Mouse (Mus musculus): ENCODE measurements around the gene Mapk8ip3. TPM values are rescaled to one million over a fixed set of nuclear protein-coding genes. Genes with fewer than 3 reads are reported as not detected.
A peak's percentile ranks its signal among the peaks of the same experiment; 100 is the strongest.

Gene Mapk8ip3
- polyA plus RNA-seq, 1 experiment from 2014 or later: 4.5 TPM

GRCm38 (mm10) chr17:24850065-24850772, 86.6 kb downstream of the Mapk8ip3 start, which contains the start of gene Fahd1:
TSS of gene Fahd1 (minus strand) at chr17:24850364.
- H3K36me3 ChIP-seq (replicated peaks; ENCODE audit: insufficient read depth, low read length): peaks cover 23% of the 10 kb centered on the region
- ATAC-seq: peak; percentile 91

DNA sequence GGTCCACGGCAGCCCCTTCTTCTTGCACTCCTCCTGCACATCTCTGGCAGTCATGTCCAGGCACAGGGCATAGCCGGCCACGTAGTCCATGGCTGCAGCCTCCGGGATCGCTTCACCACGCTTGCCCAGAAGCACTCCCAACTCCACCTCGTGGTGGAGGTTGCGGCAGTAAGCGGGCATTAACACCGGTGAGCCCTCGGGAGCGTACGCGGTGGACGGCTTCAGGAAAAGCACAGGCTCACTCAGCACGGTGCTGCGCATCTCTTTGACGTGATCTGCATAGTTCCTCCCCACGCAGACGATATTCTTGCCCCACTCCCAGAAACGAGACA, 87.1 kb downstream of the Mapk8ip3 start:
- TF ChIP-seq CTCF (IDR thresholded peaks at IDR 0.05; ENCODE audit: low read depth): peak; percentile 58
- no peak for TF ChIP-seq EP300 (IDR thresholded peaks at IDR 0.05; ENCODE audit: low read depth)
- H3K4me2 ChIP-seq (ENCODE audit: low read depth, low read length): peak overlapping the region; percentile 84
- H3K27me3 ChIP-seq (ENCODE audit: insufficient read depth, low read length): no peaks in the 10 kb centered on the region
- DNase-seq (no peak), ATAC-seq (peak; percentile 30)
- WGBS (ENCODE audit: insufficient replicate concordance): under 1% methylated on average over 21 of the region's 21 CpGs
- H3K4me3 ChIP-seq (ENCODE audit: low read depth, low read length): peak overlapping the region; percentile 95
- peak overlapping the region; percentile 89 for H3K9ac ChIP-seq (replicated peaks)
- peaks cover 22% of the 10 kb centered on the region for H3K4me1 ChIP-seq (ENCODE audit: insufficient read depth)
- no peaks in the 10 kb centered on the region for H3K9me3 ChIP-seq (ENCODE audit: low read length)
- H3K27ac ChIP-seq (ENCODE audit: low read depth): peak overlapping the region; percentile 97
- H3K36me3 ChIP-seq (replicated peaks; ENCODE audit: insufficient read depth, low read length): peaks cover 20% of the 10 kb centered on the region

More at GRCm38 (mm10) chr17:24850065-24850772, 86.6 kb downstream of the Mapk8ip3 start, which contains the start of gene Fahd1:
- no peaks in the 10 kb centered on the region for H3K9me3 ChIP-seq (ENCODE audit: low read length)
- H3K4me3 ChIP-seq (ENCODE audit: low read depth, low read length): peak within 1 kb of the TSS; percentile 95
- under 1% methylated on average over 53 of the region's 58 CpGs for WGBS (ENCODE audit: insufficient replicate concordance)
- peak; percentile 97 for DNase-seq
- peak within 1 kb of the TSS; percentile 95 for H3K9ac ChIP-seq (replicated peaks)
- H3K27ac ChIP-seq (ENCODE audit: low read depth): peak within 1 kb of the TSS; percentile 97
- peaks cover 22% of the 10 kb centered on the region for H3K4me1 ChIP-seq (ENCODE audit: insufficient read depth)
- H3K4me2 ChIP-seq (ENCODE audit: low read depth, low read length): peak within 1 kb of the TSS; percentile 84
- TF ChIP-seq CTCF (IDR thresholded peaks at IDR 0.05; ENCODE audit: low read depth) (peak; percentile 37), EP300 (IDR thresholded peaks at IDR 0.05; ENCODE audit: low read depth) (peak; percentile 79; the same call in 1 of the 2 replicates)
- H3K27me3 ChIP-seq (ENCODE audit: insufficient read depth, low read length): no peaks in the 10 kb centered on the region

DNA sequence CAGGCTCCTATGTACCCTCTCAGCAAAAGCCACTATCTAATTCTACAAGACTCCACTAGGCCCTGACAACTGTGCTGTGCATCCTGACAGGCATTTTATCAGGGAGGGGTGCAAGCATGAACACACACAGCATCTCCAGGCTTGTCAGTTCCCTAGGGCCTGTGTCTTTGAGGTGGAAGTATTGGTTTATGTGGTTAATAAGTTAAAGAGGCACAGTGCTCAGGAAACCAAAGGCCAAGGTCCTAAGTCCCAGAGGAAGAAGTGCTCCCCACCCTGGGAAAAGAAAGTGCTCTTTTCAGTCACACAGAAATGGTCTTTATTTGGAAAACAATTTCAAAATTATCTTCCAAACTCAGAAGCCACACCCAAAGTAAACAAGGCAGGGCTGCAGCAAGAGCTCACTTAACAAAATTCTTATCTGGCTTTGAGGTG, 88.2 kb downstream of the Mapk8ip3 start:
- ATAC-seq: no peak

DNA sequence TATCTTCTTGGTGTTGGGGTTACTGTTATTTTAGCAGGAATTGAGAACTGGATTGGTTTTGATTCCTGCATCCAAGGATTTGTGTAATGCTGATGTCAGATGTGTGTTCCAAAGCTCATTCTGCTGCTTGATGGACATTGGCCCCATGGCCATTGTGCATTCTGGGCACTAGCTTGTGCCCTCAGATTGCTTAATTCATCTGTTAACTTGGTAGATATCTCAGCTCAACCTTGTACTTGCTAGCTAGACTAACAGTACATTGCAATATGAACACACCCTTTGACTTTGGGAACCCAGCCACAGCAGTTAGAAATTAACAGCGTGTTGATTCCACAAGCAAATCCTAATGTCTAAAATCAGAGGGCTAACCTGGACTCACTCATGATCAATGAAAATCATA, 89.4 kb downstream of the Mapk8ip3 start:
- DNase-seq (peak; percentile 48), ATAC-seq (peak; percentile 10)
- Histone ChIP-seq H3K27ac (ENCODE audit: low read depth) (peak overlapping the region; percentile 68), H3K4me3 (ENCODE audit: low read depth, low read length) (peak overlapping the region; percentile 95), H3K36me3 (replicated peaks; ENCODE audit: insufficient read depth, low read length) (peaks cover under 1% of the 10 kb centered on the region; the same call in 1 of the 2 replicates), H3K9me3 (ENCODE audit: low read length) (no peaks in the 10 kb centered on the region), H3K4me2 (ENCODE audit: low read depth, low read length) (peak overlapping the region; percentile 84), H3K9ac (replicated peaks) (no peak overlapping the region), H3K4me1 (ENCODE audit: insufficient read depth) (peaks cover 22% of the 10 kb centered on the region), H3K27me3 (ENCODE audit: insufficient read depth, low read length) (no peaks in the 10 kb centered on the region)
- 76% methylated on average over 1 of the region's 1 CpGs for WGBS (ENCODE audit: insufficient replicate concordance)
- TF ChIP-seq CTCF (IDR thresholded peaks at IDR 0.05; ENCODE audit: low read depth) (no peak), EP300 (IDR thresholded peaks at IDR 0.05; ENCODE audit: low read depth) (peak; percentile 82)

More for the DNA sequence above, 88.2 kb downstream of the Mapk8ip3 start:
- TF ChIP-seq CTCF (IDR thresholded peaks at IDR 0.05; ENCODE audit: low read depth) (peak; percentile 14; the same call in 1 of the 2 replicates), EP300 (IDR thresholded peaks at IDR 0.05; ENCODE audit: low read depth) (peak; percentile 68; the same call in 1 of the 2 replicates)
- peak overlapping the region; percentile 84 for H3K4me2 ChIP-seq (ENCODE audit: low read depth, low read length)
- peak; percentile 39 for DNase-seq
- peak overlapping the region; percentile 89 for H3K9ac ChIP-seq (replicated peaks)
- H3K9me3 ChIP-seq (ENCODE audit: low read length): no peaks in the 10 kb centered on the region
- peak overlapping the region; percentile 95 for H3K4me3 ChIP-seq (ENCODE audit: low read depth, low read length)
- H3K27ac ChIP-seq (ENCODE audit: low read depth): peak overlapping the region; percentile 97
- H3K36me3 ChIP-seq (replicated peaks; ENCODE audit: insufficient read depth, low read length): peaks cover 11% of the 10 kb centered on the region
- no peaks in the 10 kb centered on the region for H3K27me3 ChIP-seq (ENCODE audit: insufficient read depth, low read length)
- H3K4me1 ChIP-seq (ENCODE audit: insufficient read depth): peaks cover 22% of the 10 kb centered on the region

DNA sequence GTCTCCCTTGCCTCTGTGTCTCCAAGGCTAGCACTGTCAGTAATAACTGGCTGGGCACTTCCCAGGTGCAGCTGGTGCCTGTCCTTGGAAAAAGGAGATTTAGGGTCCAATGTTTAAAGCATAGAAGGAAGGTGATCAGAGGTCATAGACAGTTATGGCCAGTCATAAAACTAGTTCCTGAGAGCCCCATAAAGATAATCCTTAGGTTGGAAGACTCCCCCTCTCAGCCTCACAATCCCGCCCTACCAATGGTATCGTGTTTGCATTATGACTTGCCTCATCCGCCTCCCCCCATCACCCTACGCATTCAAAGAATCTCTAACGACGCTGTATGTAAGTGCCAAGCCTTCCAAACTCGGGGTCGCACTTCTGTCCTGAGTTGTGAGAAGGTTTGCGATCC, 92.3 kb downstream of the Mapk8ip3 start:
- no peak for TF ChIP-seq CTCF (IDR thresholded peaks at IDR 0.05; ENCODE audit: low read depth)
- TF ChIP-seq EP300 (IDR thresholded peaks at IDR 0.05; ENCODE audit: low read depth): no peak
- DNase-seq: no peak
- Histone ChIP-seq H3K4me1 (ENCODE audit: insufficient read depth) (peaks cover 9% of the 10 kb centered on the region; the same call in 1 of the 2 replicates), H3K9ac (replicated peaks) (no peak overlapping the region), H3K27me3 (ENCODE audit: insufficient read depth, low read length) (no peaks in the 10 kb centered on the region), H3K36me3 (replicated peaks; ENCODE audit: insufficient read depth, low read length) (no peaks in the 10 kb centered on the region), H3K9me3 (ENCODE audit: low read length) (no peaks in the 10 kb centered on the region), H3K4me2 (ENCODE audit: low read depth, low read length) (no peak overlapping the region), H3K27ac (ENCODE audit: low read depth) (no peak overlapping the region), H3K4me3 (ENCODE audit: low read depth, low read length) (no peak overlapping the region)
- ATAC-seq: no peak
- 61% methylated on average over 9 of the region's 9 CpGs for WGBS (ENCODE audit: insufficient replicate concordance)

GRCm38 (mm10) chr17:24842631-24843030, 94.1 kb downstream of the Mapk8ip3 start:
- Histone ChIP-seq H3K9ac (replicated peaks) (no peak overlapping the region), H3K27ac (ENCODE audit: low read depth) (no peak overlapping the region), H3K4me2 (ENCODE audit: low read depth, low read length) (no peak overlapping the region), H3K36me3 (replicated peaks; ENCODE audit: insufficient read depth, low read length) (no peaks in the 10 kb centered on the region), H3K27me3 (ENCODE audit: insufficient read depth, low read length) (no peaks in the 10 kb centered on the region), H3K4me3 (ENCODE audit: low read depth, low read length) (no peak overlapping the region), H3K4me1 (ENCODE audit: insufficient read depth) (0 out of 2 replicates have a peak, but pooled peaks cover 5% of the 10 kb centered on the region), H3K9me3 (ENCODE audit: low read length) (no peaks in the 10 kb centered on the region)
- ATAC-seq: no peak
- no peak for DNase-seq
- TF ChIP-seq EP300 (IDR thresholded peaks at IDR 0.05; ENCODE audit: low read depth) (no peak), CTCF (IDR thresholded peaks at IDR 0.05; ENCODE audit: low read depth) (peak; percentile 70)
- 59% methylated on average over 2 of the region's 2 CpGs for WGBS (ENCODE audit: insufficient replicate concordance)

Other genes starting within 250 kb of the Mapk8ip3 start
- gene Syngr3, start 247.0 kb downstream of the Mapk8ip3 start, polyA plus RNA-seq (2015; fragmentation: Nextera tagmentation; extraction: Ambion mirVana): 0.11 TPM in 2 replicates
- 46.5 and 50.7 TPM in 2 replicates for gene Gfer, start 240.8 kb downstream of the Mapk8ip3 start, polyA plus RNA-seq (2015; fragmentation: Nextera tagmentation; extraction: Ambion mirVana)
- gene Noxo1, start 240.7 kb downstream of the Mapk8ip3 start, polyA plus RNA-seq (2015; fragmentation: Nextera tagmentation; extraction: Ambion mirVana): 0.51 and 0.58 TPM in 2 replicates
- gene Tbl3, start 229.3 kb downstream of the Mapk8ip3 start, polyA plus RNA-seq (2015; fragmentation: Nextera tagmentation; extraction: Ambion mirVana): 18.1 and 21.5 TPM in 2 replicates
- gene Rnf151, start 218.9 kb downstream of the Mapk8ip3 start, polyA plus RNA-seq (2015; fragmentation: Nextera tagmentation; extraction: Ambion mirVana): not detected in 2 replicates
- 819 and 856 TPM in 2 replicates for gene Rps2, start 218.9 kb downstream of the Mapk8ip3 start, polyA plus RNA-seq (2015; fragmentation: Nextera tagmentation; extraction: Ambion mirVana)
- gene Ndufb10, start 212.5 kb downstream of the Mapk8ip3 start, polyA plus RNA-seq (2015; fragmentation: Nextera tagmentation; extraction: Ambion mirVana): 355 TPM in 2 replicates
- gene Rpl3l, start 209.2 kb downstream of the Mapk8ip3 start, polyA plus RNA-seq (2015; fragmentation: Nextera tagmentation; extraction: Ambion mirVana): 0.14 and 1.4 TPM in 2 replicates
- gene Msrb1, start 200.3 kb downstream of the Mapk8ip3 start, polyA plus RNA-seq (2015; fragmentation: Nextera tagmentation; extraction: Ambion mirVana): 116 and 119 TPM in 2 replicates
- gene Hs3st6, start 184.0 kb downstream of the Mapk8ip3 start, polyA plus RNA-seq (2015; fragmentation: Nextera tagmentation; extraction: Ambion mirVana): 0.20 and 0.64 TPM in 2 replicates
- gene Meiob, start 132.7 kb downstream of the Mapk8ip3 start, polyA plus RNA-seq (2015; fragmentation: Nextera tagmentation; extraction: Ambion mirVana): 0.97 and 1.2 TPM in 2 replicates
- gene Hagh, start 96.8 kb downstream of the Mapk8ip3 start, polyA plus RNA-seq (2015; fragmentation: Nextera tagmentation; extraction: Ambion mirVana): 233 and 241 TPM in 2 replicates
- 84.9 and 90.0 TPM in 2 replicates for gene Fahd1, start 86.6 kb downstream of the Mapk8ip3 start, polyA plus RNA-seq (2015; fragmentation: Nextera tagmentation; extraction: Ambion mirVana)
- 28.0 and 32.4 TPM in 2 replicates for gene Igfals, start 71.0 kb downstream of the Mapk8ip3 start, polyA plus RNA-seq (2015; fragmentation: Nextera tagmentation; extraction: Ambion mirVana)
- 41.5 and 46.4 TPM in 2 replicates for gene Nubp2, start 50.6 kb downstream of the Mapk8ip3 start, polyA plus RNA-seq (2015; fragmentation: Nextera tagmentation; extraction: Ambion mirVana)
- gene Spsb3, start 50.3 kb downstream of the Mapk8ip3 start, polyA plus RNA-seq (2015; fragmentation: Nextera tagmentation; extraction: Ambion mirVana): 43.5 and 45.5 TPM in 2 replicates
- gene Eme2, start 41.9 kb downstream of the Mapk8ip3 start, polyA plus RNA-seq (2015; fragmentation: Nextera tagmentation; extraction: Ambion mirVana): 11.3 and 11.9 TPM in 2 replicates
- 99.6 and 101 TPM in 2 replicates for gene Mrps34, start 41.9 kb downstream of the Mapk8ip3 start, polyA plus RNA-seq (2015; fragmentation: Nextera tagmentation; extraction: Ambion mirVana)
- gene Nme3, start 40.5 kb downstream of the Mapk8ip3 start, polyA plus RNA-seq (2015; fragmentation: Nextera tagmentation; extraction: Ambion mirVana): 37.1 and 37.8 TPM in 2 replicates
- gene Jpt2, start 23.7 kb upstream of the Mapk8ip3 start, polyA plus RNA-seq (2015; fragmentation: Nextera tagmentation; extraction: Ambion mirVana): 22.4 and 25.1 TPM in 2 replicates
- gene Cramp1l, start 78.8 kb upstream of the Mapk8ip3 start, polyA plus RNA-seq (2015; fragmentation: Nextera tagmentation; extraction: Ambion mirVana): 1.4 and 1.8 TPM in 2 replicates
- 36.9 and 42.7 TPM in 2 replicates for gene Ift140, start 79.1 kb upstream of the Mapk8ip3 start, polyA plus RNA-seq (2015; fragmentation: Nextera tagmentation; extraction: Ambion mirVana)
- gene Tmem204, start 146.6 kb upstream of the Mapk8ip3 start, polyA plus RNA-seq (2015; fragmentation: Nextera tagmentation; extraction: Ambion mirVana): 8.3 and 9.4 TPM in 2 replicates
- 5.3 and 5.7 TPM in 2 replicates for gene Telo2, start 179.0 kb upstream of the Mapk8ip3 start, polyA plus RNA-seq (2015; fragmentation: Nextera tagmentation; extraction: Ambion mirVana)
- not detected in 2 replicates for gene Ptx4, start 183.8 kb upstream of the Mapk8ip3 start, polyA plus RNA-seq (2015; fragmentation: Nextera tagmentation; extraction: Ambion mirVana)
- gene Clcn7, start 196.4 kb upstream of the Mapk8ip3 start, polyA plus RNA-seq (2015; fragmentation: Nextera tagmentation; extraction: Ambion mirVana): 7.3 and 8.6 TPM in 2 replicates
- not detected in 2 replicates for gene Ccdc154, start 225.5 kb upstream of the Mapk8ip3 start, polyA plus RNA-seq (2015; fragmentation: Nextera tagmentation; extraction: Ambion mirVana)
- not detected in 2 replicates for gene Gm38655, start 238.5 kb upstream of the Mapk8ip3 start, polyA plus RNA-seq (2015; fragmentation: Nextera tagmentation; extraction: Ambion mirVana)
- gene BC003965, start 247.6 kb upstream of the Mapk8ip3 start, polyA plus RNA-seq (2015; fragmentation: Nextera tagmentation; extraction: Ambion mirVana): 15.6 and 15.8 TPM in 2 replicates

Data from liver, postnatal 0 days (tissue).